Mouse (Mus musculus): ENCODE measurements around the gene Gbx2. TPM values are rescaled to one million over a fixed set of nuclear protein-coding genes. Genes with fewer than 3 reads are reported as not detected.

Gbx2 gene
- polyA plus RNA-seq, 1 experiment from 2014 or later, result 0.10 TPM

DNA sequence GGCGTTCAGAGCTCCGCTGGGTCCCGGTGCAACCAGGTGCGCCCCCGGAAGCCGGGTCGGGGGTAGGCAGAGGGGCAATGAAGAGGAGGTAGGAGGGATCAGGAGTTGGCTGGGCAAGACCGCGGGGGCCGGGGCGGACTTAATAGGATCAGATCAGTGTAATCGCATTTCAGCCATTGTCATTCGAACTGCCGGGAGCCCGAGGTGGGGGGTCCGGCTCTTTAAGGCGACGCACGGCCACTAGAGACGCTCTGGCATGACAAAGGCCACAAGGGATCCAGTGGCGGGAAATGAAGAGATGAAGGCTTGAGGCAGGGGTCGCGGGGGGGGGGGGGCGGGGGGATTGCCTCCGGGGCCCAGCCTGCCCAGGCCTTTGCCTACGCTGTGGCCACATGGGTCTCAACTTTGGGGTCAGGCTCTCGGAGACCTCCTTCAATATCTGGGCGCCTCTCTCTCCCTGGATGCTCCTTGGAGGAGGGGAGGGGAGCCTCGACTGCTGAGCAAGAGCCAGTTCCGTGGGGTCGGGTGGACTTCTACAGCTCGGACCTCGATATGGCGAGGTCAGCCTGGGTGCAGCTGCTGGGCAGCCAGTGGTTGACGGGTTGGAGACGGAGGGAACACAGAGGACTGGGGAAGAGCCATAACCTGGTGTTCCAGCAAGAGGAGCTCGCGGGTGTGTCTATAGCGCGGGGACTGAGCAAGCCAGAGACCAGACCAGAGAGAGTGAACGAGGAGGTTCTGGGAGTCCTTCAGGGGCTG is 7.9 kb downstream of the Gbx2 start:
- Histone ChIP-seq H3K27me3 (peaks cover 100% of the 10 kb centered on the region), H3K36me3 (no peaks in the 10 kb centered on the region), H3K4me1 (peaks cover 45% of the 10 kb centered on the region), H3K9me3 (replicated peaks) (no peaks in the 10 kb centered on the region), H3K4me2 (peak overlapping the region; percentile 48), H3K4me3 (replicated peaks) (peak overlapping the region; percentile 25), H3K27ac (no peak overlapping the region), H3K9ac (no peak overlapping the region)
- WGBS, result 2% methylated on average over 41 of the region's 41 CpGs
- ATAC-seq (replicated peaks; ENCODE audit: low FRiP score), result no peak

DNA sequence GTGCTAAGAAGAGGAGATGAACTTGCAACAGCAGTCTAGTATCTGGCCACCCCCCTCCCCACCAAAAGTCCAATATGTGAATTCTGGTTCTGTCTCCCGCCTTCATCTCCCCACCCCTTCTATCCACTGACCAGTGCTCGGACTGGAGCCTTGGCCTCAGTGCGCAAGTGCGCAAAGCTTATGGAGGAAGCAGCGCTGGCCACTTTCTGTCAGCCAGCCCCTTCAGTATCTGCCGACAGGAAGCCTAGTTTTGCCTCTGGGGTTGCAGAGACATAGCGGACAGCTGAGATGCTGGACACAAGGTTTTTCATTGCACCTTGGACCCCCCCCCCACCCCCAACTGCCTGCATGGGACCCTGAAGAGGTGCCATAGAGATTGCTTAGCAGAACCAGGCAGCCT is 8.7 kb downstream of the Gbx2 start:
- WGBS, result 2% methylated on average over 7 of the region's 7 CpGs
- H3K4me3 ChIP-seq (replicated peaks), result no peak overlapping the region
- peak overlapping the region; percentile 48; the same call in 1 of the 2 replicates for H3K4me2 ChIP-seq
- no peak overlapping the region for H3K9ac ChIP-seq
- ATAC-seq (replicated peaks; ENCODE audit: low FRiP score), result no peak
- no peak overlapping the region for H3K27ac ChIP-seq
- no peaks in the 10 kb centered on the region for H3K36me3 ChIP-seq
- no peaks in the 10 kb centered on the region for H3K9me3 ChIP-seq (replicated peaks)
- H3K27me3 ChIP-seq, result peaks cover 100% of the 10 kb centered on the region
- H3K4me1 ChIP-seq, result peaks cover 39% of the 10 kb centered on the region

DNA sequence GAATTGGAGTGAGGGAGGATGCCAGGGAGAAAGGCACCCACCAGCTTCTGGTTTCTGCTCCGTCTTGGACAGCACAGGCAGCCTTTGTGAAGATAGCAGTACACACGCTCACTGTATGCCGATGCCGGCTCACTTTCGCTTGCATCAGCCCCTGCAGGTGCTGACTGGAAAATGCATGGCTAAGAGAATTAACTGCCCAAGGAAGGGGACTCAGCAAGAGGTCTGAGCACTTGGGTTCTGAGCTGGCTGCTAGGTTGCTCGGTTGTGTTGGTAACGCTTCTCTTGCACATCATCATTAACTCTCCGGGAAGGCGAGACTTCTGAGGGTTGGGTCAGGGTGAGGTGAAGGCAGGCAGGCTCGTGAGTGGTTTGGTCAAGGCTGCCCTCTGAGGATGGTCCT is 9.2 kb downstream of the Gbx2 start:
- no peaks in the 10 kb centered on the region for H3K9me3 ChIP-seq (replicated peaks)
- peaks cover 35% of the 10 kb centered on the region for H3K4me1 ChIP-seq
- no peak overlapping the region for H3K4me3 ChIP-seq (replicated peaks)
- no peaks in the 10 kb centered on the region for H3K36me3 ChIP-seq
- peaks cover 100% of the 10 kb centered on the region for H3K27me3 ChIP-seq
- no peak overlapping the region for H3K9ac ChIP-seq
- no peak overlapping the region for H3K27ac ChIP-seq
- no peak for ATAC-seq (replicated peaks; ENCODE audit: low FRiP score)
- H3K4me2 ChIP-seq, result 0 out of 2 replicates have a peak overlapping the region, but pooled peaks have one; percentile 48
- WGBS, result 4% methylated on average over 10 of the region's 10 CpGs

DNA sequence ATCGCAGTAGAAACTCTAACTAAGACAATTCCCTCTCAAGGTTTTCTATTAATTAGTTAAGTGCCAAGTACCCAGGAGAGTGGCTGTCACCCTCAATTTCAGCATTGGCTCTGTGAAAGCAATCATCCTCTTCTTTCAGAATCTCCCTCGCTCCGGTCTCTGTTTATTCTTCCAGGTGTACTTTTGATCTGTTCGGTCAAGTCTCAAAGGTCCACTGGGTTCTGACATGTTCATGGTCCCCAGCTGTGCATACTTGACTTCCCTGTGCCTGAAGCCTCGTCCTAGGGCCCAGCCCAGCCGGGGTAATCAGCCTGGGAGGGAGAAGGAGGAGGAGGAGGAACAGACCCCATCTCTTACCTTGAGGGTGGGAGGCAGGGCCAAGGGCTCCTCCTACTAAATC is 11.8 kb downstream of the Gbx2 start:
- H3K4me1 ChIP-seq, result peaks cover 23% of the 10 kb centered on the region
- H3K9me3 ChIP-seq (replicated peaks), result no peaks in the 10 kb centered on the region
- no peak for ATAC-seq (replicated peaks; ENCODE audit: low FRiP score)
- peaks cover 85% of the 10 kb centered on the region for H3K27me3 ChIP-seq
- no peak overlapping the region for H3K9ac ChIP-seq
- H3K27ac ChIP-seq, result no peak overlapping the region
- H3K4me2 ChIP-seq, result no peak overlapping the region
- WGBS, result 52% methylated on average over 6 of the region's 6 CpGs
- H3K36me3 ChIP-seq, result no peaks in the 10 kb centered on the region
- H3K4me3 ChIP-seq (replicated peaks), result no peak overlapping the region

DNA sequence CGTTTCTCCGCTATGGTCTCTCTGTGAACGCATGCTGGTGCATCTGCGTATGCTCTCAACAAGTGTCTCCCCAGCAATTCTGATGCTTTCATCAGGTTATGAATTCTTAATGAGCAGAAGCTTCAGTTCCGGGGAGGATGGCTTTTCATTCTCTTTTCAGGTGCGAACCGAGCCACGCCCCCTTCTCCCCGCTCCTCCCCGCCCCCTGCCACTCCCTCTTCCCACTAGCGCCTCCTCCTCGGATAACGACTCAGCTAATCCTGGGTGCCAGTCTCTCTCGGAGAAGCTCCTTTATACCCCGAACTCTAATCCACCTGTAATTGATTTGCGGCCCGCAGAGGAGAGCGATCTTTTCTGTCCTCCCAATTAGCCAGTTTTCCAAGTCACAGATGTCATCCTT is 12.9 kb downstream of the Gbx2 start:
- H3K4me2 ChIP-seq, result no peak overlapping the region
- WGBS, result 38% methylated on average over 17 of the region's 18 CpGs
- ATAC-seq (replicated peaks; ENCODE audit: low FRiP score), result no peak
- no peak overlapping the region for H3K9ac ChIP-seq
- H3K36me3 ChIP-seq, result no peaks in the 10 kb centered on the region
- peaks cover 14% of the 10 kb centered on the region for H3K4me1 ChIP-seq
- H3K4me3 ChIP-seq (replicated peaks), result no peak overlapping the region
- peaks cover 75% of the 10 kb centered on the region for H3K27me3 ChIP-seq
- no peak overlapping the region for H3K27ac ChIP-seq
- no peaks in the 10 kb centered on the region for H3K9me3 ChIP-seq (replicated peaks)

DNA sequence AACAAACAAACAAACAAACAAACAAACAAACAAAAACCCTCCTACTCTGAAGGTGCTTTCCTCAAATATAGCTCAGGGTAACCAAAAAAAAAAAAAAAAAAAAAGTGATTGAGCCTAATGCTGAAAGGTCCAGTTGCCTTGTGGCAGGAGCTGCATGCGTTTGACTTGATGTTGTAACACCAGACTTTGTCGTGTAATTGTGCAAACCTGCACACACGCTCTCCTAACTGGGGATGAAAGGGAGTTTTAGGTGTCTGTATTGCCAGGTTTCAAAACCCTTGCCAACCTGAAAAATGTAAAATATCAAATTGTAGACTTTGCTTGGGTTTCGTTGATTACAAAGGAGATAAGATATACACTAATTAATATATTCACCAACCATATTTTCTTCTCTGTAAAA is 17.4 kb downstream of the Gbx2 start:
- 80% methylated on average over 4 of the region's 4 CpGs for WGBS
- H3K9ac ChIP-seq, result no peak overlapping the region

DNA sequence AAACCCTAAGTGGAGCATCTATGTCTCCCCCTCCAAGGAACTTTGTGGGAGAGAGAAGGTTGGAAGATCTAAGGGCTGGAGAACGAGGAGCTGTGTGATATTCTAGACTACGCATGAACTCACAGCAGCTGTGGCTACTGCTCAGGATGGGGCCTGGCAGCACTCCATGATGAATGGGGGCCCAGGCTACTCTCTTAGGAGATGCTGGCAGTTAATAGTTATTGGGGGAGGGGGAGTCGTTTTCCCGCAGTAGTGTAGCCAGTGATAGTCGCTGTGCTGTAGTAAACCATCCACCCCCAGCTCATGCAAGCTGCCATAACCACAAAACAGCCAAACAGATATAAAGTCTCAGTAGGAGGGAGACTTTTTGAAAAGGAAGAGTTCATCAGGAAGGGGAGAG is 18.6 kb downstream of the Gbx2 start:
- Histone ChIP-seq H3K4me2 (no peak overlapping the region), H3K4me3 (replicated peaks) (no peak overlapping the region), H3K27me3 (peaks cover 26% of the 10 kb centered on the region; the same call in 1 of the 2 replicates), H3K9me3 (replicated peaks) (no peaks in the 10 kb centered on the region), H3K9ac (no peak overlapping the region), H3K27ac (no peak overlapping the region), H3K4me1 (no peaks in the 10 kb centered on the region), H3K36me3 (no peaks in the 10 kb centered on the region)
- WGBS, result 21% methylated on average over 5 of the region's 5 CpGs
- ATAC-seq (replicated peaks; ENCODE audit: low FRiP score), result no peak

More for the DNA sequence above, 17.4 kb downstream of the Gbx2 start:
- Histone ChIP-seq H3K27ac (no peak overlapping the region), H3K4me2 (no peak overlapping the region), H3K27me3 (peaks cover 38% of the 10 kb centered on the region), H3K36me3 (no peaks in the 10 kb centered on the region), H3K9me3 (replicated peaks) (no peaks in the 10 kb centered on the region), H3K4me3 (replicated peaks) (no peak overlapping the region), H3K4me1 (no peaks in the 10 kb centered on the region)
- no peak for ATAC-seq (replicated peaks; ENCODE audit: low FRiP score)

DNA sequence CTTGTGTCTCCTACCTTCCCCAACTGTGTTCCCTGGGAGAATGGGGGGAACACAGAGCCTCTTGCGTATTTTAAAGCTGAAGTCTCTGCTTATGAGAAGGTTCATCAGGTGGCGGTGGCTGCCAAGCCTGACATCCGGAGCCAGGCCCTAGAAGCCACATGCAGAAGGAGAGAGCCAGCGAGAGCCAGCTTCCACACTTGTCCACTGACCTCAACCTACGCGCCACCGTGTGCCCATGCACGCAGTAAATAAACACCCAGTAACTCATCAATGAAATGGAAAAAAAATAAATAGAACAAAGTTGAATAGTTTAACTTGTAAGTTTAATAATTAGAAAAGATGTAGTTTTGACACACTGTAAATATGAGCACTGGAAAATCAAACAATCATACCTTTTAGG is 21.2 kb downstream of the Gbx2 start:
- H3K9me3 ChIP-seq (replicated peaks), result 0 out of 2 replicates have a peak, but pooled peaks cover 3% of the 10 kb centered on the region
- no peaks in the 10 kb centered on the region for H3K4me1 ChIP-seq
- H3K36me3 ChIP-seq, result no peaks in the 10 kb centered on the region
- H3K4me2 ChIP-seq, result no peak overlapping the region
- ATAC-seq (replicated peaks; ENCODE audit: low FRiP score), result no peak
- no peak overlapping the region for H3K9ac ChIP-seq
- H3K27ac ChIP-seq, result no peak overlapping the region
- H3K27me3 ChIP-seq, result peaks cover 9% of the 10 kb centered on the region; the same call in 1 of the 2 replicates
- no peak overlapping the region for H3K4me3 ChIP-seq (replicated peaks)
- WGBS, result 85% methylated on average over 8 of the region's 8 CpGs

DNA sequence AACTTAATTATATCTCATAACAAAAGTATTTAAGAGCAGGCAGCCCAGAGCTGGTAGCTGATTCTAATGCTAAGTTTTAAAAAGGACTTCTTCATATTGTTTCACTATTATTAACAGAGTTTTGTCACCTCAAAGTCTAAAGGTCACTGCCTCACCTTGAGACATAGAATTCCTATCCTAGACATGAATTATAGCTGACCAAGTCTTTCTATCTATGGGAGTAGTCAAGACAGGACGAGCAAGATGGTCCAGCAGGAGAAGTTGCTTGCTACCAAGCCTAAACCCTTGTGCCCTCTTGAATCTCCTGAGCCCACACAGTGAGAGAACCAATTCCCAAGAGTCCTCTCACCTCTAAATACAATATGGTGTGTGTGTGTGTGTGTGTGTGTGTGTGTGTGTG is 28.3 kb downstream of the Gbx2 start:
- no peak overlapping the region for H3K4me3 ChIP-seq (replicated peaks)
- 66% methylated on average over 1 of the region's 1 CpGs for WGBS
- ATAC-seq (replicated peaks; ENCODE audit: low FRiP score), result no peak
- H3K4me2 ChIP-seq, result no peak overlapping the region
- H3K4me1 ChIP-seq, result no peaks in the 10 kb centered on the region
- H3K9ac ChIP-seq, result no peak overlapping the region
- no peaks in the 10 kb centered on the region for H3K27me3 ChIP-seq
- 0 out of 2 replicates have a peak, but pooled peaks cover 3% of the 10 kb centered on the region for H3K9me3 ChIP-seq (replicated peaks)
- H3K27ac ChIP-seq, result no peak overlapping the region
- no peaks in the 10 kb centered on the region for H3K36me3 ChIP-seq

DNA sequence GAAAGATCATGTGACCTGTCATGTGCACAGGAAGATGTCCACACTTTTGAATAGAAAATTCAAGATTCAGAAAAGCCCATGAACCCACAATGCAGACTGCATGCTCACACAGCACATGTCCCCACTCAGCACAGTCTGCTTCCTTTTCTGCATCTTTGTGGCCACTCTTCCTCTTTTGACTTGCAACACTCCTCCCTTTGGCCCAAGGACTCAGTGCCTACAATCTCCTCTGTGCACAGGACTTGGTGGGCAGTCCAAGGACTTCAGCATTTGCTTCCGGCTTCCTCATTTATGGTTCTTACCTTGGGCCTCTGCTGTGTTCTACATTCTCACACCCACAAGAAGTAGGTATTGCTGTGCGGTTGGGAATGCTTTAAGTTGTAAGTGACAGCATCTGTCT is 28.7 kb downstream of the Gbx2 start:
- Histone ChIP-seq H3K4me2 (no peak overlapping the region), H3K27me3 (no peaks in the 10 kb centered on the region), H3K9me3 (replicated peaks) (0 out of 2 replicates have a peak, but pooled peaks cover 3% of the 10 kb centered on the region), H3K4me3 (replicated peaks) (no peak overlapping the region), H3K27ac (no peak overlapping the region), H3K36me3 (no peaks in the 10 kb centered on the region; the same call in 1 of the 2 replicates), H3K4me1 (no peaks in the 10 kb centered on the region), H3K9ac (no peak overlapping the region)
- 90% methylated on average over 2 of the region's 2 CpGs for WGBS
- ATAC-seq (replicated peaks; ENCODE audit: low FRiP score), result no peak

DNA sequence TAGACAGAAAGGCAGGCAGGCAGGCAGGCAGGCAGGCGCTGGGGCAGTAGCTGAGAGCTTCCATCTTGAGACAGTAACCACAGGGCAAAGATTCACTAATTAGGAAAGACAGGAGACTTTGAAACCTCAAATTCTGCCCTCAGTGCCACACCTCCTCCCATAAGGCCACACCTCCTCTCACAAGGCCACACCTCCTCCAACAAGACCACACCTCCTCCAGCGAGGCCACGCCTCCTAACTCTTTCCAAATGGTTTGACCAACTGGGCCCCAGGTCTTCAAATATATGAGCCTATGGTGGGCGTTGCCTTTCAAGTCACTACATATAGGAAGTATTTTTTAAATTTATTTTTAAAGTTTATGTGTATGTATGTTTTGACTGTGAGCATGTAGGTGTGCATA is 29.6 kb downstream of the Gbx2 start:
- WGBS, result 83% methylated on average over 4 of the region's 4 CpGs
- no peaks in the 10 kb centered on the region for H3K27me3 ChIP-seq
- no peak overlapping the region for H3K9ac ChIP-seq
- ATAC-seq (replicated peaks; ENCODE audit: low FRiP score), result no peak
- H3K27ac ChIP-seq, result no peak overlapping the region
- no peaks in the 10 kb centered on the region; the same call in 1 of the 2 replicates for H3K36me3 ChIP-seq
- H3K4me1 ChIP-seq, result no peaks in the 10 kb centered on the region
- no peak overlapping the region for H3K4me3 ChIP-seq (replicated peaks)
- no peak overlapping the region for H3K4me2 ChIP-seq
- H3K9me3 ChIP-seq (replicated peaks), result 0 out of 2 replicates have a peak, but pooled peaks cover under 1% of the 10 kb centered on the region

DNA sequence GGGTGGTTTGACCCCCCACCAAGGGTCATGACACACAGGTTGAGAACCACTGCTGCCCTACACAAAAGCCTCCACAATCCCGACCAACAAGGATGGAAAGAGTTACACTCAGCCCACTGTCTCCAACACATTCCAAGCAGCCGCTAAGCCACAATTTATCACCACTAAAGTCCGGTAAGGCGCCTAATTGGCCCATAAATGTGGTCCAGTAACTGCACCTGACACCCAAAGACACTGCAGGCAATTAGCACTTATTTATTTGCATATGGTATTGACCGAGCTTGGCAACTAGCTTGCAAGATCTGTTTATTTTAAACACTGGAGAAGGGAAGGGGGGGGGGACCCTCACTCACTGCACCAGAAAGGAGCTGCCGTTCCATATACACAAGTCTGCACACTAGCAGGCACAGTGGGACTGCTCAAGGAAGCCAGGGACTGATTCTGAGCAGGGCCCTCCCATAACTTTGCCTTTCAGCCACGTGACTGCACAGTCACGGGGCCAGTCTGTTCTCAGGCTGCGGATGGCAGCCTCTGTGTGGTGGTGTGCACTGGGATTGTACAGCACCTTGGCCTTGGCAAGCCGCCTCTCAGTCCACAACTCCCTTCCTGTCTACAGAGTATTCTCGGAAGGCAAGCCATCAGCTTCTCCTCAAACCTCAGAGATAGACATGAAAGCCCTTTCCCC is 31.1 kb downstream of the Gbx2 start:
- Histone ChIP-seq H3K9me3 (replicated peaks) (no peaks in the 10 kb centered on the region), H3K4me2 (no peak overlapping the region), H3K27ac (no peak overlapping the region), H3K36me3 (no peaks in the 10 kb centered on the region; the same call in 1 of the 2 replicates), H3K4me3 (replicated peaks) (no peak overlapping the region), H3K27me3 (no peaks in the 10 kb centered on the region), H3K9ac (no peak overlapping the region), H3K4me1 (no peaks in the 10 kb centered on the region)
- WGBS, result 42% methylated on average over 11 of the region's 11 CpGs
- no peak for ATAC-seq (replicated peaks; ENCODE audit: low FRiP score)
